Mouse (Mus musculus) bone marrow macrophage, adult 2 months (primary cell): ENCODE measurements around the gene Igsf11.

Experiments used
- CTCF ChIP-seq: IDR thresholded peaks from 2 replicates; pipeline ENCODE4 v1.5.1; 2012; ENCODE audit warnings: low read depth, mild to moderate bottlenecking, low read length, moderate library complexity
- POLR2A ChIP-seq: IDR thresholded peaks from 2 replicates; pipeline ENCODE4 v1.6.1; 2012; ENCODE audit warnings: mild to moderate bottlenecking, low read depth, low read length, borderline replicate concordance

DNA sequence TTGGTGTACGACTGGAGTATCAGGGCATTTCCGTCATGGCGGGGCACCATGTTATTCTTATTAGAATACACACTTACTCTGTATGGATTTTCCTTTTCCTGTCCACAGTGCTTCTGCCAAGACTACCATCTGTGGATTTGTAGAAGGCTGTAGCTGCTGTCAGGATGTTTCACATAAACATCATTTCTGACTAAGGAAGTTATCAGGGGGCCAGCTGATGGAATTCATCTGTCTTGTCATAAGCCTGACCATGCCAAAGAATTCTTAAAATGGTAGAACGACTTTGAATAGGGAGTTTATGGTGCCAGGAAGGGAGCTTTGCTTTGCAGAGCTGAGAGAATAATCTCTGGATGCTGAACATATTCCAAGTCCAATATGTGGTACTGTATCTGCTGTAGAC lies 19.2 kb upstream of the Igsf11 start:
- TF ChIP-seq CTCF = no peak
- no peak for TF ChIP-seq POLR2A
